Mouse (Mus musculus) kidney, embryonic 14.5 days (tissue): ENCODE measurements around the gene Raet1e. TPM values are rescaled to one million over a fixed set of nuclear protein-coding genes. Genes with fewer than 3 reads are reported as not detected.
"Not testable (repeated sequence)": the region's sequence is repeated elsewhere in the genome, so short reads cannot be mapped to it uniquely, and the experiment has no call there.

Source experiments
- ATAC-seq: fragments of 200-750 bp; cut with Nextera tagmentation; 2 replicates; pipeline ENCODE4 v1.8.0; 2017; ENCODE audit warnings: moderate number of reproducible peaks, mild to moderate bottlenecking, moderate TSS enrichment, moderate library complexity; ENCODE audit not compliant: low FRiP score, low TSS enrichment
- H3K27ac ChIP-seq: fragments of 300-500 bp; sonication (generic); 2 replicates; pipeline ENCODE4 v1.5.1; 2014; ENCODE audit warnings: low read depth, mild to moderate bottlenecking, low read length, moderate library complexity, mixed read lengths
- H3K27me3 ChIP-seq: fragments of 300-500 bp; sonication (generic); 2 replicates; pipeline ENCODE4 v1.6.1; 2014; ENCODE audit warnings: mild to moderate bottlenecking, low read length; ENCODE audit not compliant: control insufficient read depth, insufficient read depth
- H3K36me3 ChIP-seq: fragments of 300-500 bp; sonication (generic); 2 replicates; pipeline ENCODE4 v1.6.1; 2014; ENCODE audit warnings: low read length, mixed read lengths; ENCODE audit not compliant: control insufficient read depth, insufficient read depth
- H3K4me1 ChIP-seq: fragments of 300-500 bp; sonication (generic); 2 replicates; pipeline ENCODE4 v1.6.1; 2014; ENCODE audit warnings: low read length, mixed read lengths; ENCODE audit not compliant: control insufficient read depth, insufficient read depth
- H3K4me2 ChIP-seq: fragments of 300-500 bp; sonication (generic); replicated peaks from 2 replicates; pipeline ENCODE4 v1.6.1; 2014; ENCODE audit warnings: low read depth, mild to moderate bottlenecking, low read length
- H3K4me3 ChIP-seq: fragments of 300-500 bp; sonication (generic); 2 replicates; pipeline ENCODE4 v1.5.1; 2014; ENCODE audit warnings: mild to moderate bottlenecking, low read length
- H3K9ac ChIP-seq: fragments of 300-500 bp; sonication (generic); 2 replicates; pipeline ENCODE4 v1.6.1; 2014; ENCODE audit warnings: low read depth, mild to moderate bottlenecking, low read length, moderate library complexity
- H3K9me3 ChIP-seq: fragments of 300-500 bp; sonication (generic); 2 replicates; pipeline ENCODE4 v1.6.1; 2016; ENCODE audit warnings: low read length; ENCODE audit not compliant: control insufficient read depth
- WGBS: fragments of 180-500 bp; shearing (Covaris S2); extraction: QIAGEN DNeasy Blood & Tissue Kit; methylation state at CpG from one replicate; pipeline ENCODE4 v1.1.7; 2014; 5-methylcytosine and 5-hydroxymethylcytosine counted together
- polyA plus RNA-seq: library from polyadenylated mRNA; unstranded; fragments of >200 nt; fragmentation: Nextera tagmentation; extraction: Ambion mirVana; gene quantifications from 2 replicates; pipeline ENCODE4 v1.2.1, GENCODE M21; 2014

Gene Raet1e
- polyA plus RNA-seq, 1 experiment from 2014 or later = 14.6 TPM

DNA sequence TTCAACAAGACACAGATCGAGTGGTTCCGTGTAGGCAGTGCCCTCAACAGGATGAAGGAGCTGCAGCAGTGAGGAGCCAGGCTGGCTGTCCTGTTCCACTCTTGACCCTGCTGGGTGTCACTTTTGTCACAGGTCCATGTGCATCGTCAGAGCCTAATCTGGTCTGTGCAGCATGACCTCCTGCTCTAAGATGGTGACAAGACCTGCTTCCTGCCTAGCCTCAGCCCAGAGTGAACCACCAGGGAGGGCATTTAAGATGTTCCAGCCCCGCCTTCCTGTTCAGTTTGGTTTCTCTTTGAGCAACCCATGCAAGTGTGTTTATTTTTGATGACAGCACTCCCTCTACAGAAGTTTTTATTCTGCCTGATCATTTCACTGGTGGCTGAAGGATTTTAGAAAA, 187.4 kb downstream of the Raet1e start:
- not testable (repeated sequence) for H3K27ac ChIP-seq, H3K27me3 ChIP-seq, H3K9ac ChIP-seq, H3K4me2 ChIP-seq, ATAC-seq, H3K9me3 ChIP-seq, H3K4me3 ChIP-seq, H3K36me3 ChIP-seq, H3K4me1 ChIP-seq
- WGBS = 64% methylated on average over 4 of the region's 4 CpGs

DNA sequence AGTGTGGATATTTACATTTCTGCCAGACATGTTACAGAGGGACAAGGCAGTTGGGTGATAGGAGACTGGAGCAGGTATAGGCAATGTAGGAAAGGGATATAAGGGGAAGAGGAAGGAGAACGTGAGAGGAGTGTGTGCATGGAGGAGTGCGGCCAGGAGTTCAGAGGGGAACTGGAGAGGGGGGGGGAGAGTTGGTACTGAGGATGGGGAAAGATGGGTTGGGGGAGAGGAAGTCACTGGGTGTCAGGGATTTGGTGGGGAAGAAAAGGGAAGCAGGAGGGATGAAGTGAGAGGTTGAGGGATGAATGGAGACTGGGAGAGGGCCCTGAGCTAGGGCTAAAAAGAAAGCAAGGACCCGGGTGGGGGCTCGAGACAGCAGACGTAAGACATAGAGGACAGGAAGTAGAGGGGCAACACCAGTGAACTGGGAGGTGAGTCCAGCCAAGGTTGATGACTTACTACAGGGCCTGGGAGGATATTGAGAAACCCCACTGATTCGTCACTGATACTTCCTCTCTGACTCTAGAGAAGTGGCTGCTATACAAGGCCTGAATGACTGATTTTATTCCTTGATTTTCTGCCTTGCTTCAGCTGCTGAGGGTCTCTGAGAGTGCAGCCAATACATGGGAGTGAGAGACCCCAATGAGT, 195.3 kb downstream of the Raet1e start:
- not testable (repeated sequence) for H3K4me1 ChIP-seq, H3K4me3 ChIP-seq, H3K36me3 ChIP-seq, H3K9ac ChIP-seq, H3K9me3 ChIP-seq, H3K4me2 ChIP-seq, ATAC-seq, H3K27me3 ChIP-seq, H3K27ac ChIP-seq
- 80% methylated on average over 6 of the region's 6 CpGs for WGBS

DNA sequence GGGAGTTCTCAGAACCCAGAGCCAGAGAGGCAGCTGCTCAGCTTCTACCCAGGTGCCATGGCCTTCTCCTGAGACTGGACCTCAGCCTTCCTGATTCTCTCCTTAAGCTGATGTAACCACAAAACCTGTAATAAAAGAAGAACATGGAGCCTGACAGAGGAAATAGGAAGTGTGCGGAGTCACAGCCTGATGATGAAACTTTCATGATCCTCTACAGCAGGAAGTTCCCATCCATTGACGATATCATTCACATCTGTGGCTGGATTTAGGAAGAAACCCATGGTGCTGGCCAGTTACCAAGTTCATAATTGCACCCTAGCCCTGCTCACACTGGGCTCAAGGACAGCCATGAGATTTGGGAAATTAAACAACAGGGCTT, 195.8 kb downstream of the Raet1e start:
- not testable (repeated sequence) for H3K9ac ChIP-seq, H3K27ac ChIP-seq, H3K27me3 ChIP-seq, H3K36me3 ChIP-seq, H3K4me2 ChIP-seq, H3K4me3 ChIP-seq, H3K4me1 ChIP-seq, ATAC-seq, H3K9me3 ChIP-seq
- WGBS = 77% methylated on average over 2 of the region's 2 CpGs

DNA sequence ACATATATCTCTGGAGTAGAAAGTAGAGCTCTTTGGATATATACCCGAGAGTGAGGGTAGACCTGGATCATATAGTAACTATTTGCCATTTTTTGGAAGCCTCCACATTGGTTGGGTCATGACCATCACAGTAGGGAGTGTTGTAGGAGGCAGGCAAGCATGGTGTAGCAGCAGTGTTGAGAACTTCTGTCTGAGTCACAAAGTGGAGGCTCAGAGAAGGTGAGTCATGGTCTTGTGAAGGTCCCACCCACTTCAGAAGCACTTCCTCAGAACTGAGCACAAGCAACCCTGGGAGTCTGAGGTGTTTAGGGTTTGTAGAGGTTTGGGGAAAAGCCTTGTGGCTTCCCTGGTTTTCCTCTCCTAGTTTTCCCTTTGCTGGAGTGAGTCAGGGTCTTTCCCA, 199.0 kb downstream of the Raet1e start:
- not testable (repeated sequence) for H3K27ac ChIP-seq, H3K36me3 ChIP-seq, ATAC-seq, H3K4me1 ChIP-seq, H3K4me3 ChIP-seq, H3K9ac ChIP-seq, H3K9me3 ChIP-seq, H3K27me3 ChIP-seq, H3K4me2 ChIP-seq
- WGBS = 81% methylated on average over 1 of the region's 1 CpGs

DNA sequence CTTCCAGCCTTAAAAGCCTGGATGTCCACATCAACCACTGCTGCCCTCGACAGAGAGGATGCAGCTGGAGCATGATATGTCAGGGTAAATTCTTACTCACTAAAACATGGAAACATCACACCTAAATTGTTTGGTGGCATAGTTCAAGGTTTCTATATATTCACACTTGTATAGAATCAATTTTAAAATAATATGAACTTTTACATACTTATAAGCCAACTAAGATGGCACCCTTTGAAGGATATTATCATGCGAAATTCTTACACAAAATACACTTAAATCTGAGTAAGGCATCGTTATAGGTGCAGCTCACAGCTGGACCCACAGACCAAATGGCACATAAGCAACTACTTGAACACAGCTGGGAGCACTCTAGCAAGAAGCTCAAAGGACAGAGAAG, 201.9 kb downstream of the Raet1e start, which contains the start of gene Raet1d:
Gene Raet1d, plus strand, starts transcription at position 301 of the 400 bp plus-strand sequence.
- not testable (repeated sequence) for H3K4me1 ChIP-seq, H3K27ac ChIP-seq, H3K4me2 ChIP-seq, H3K36me3 ChIP-seq, H3K27me3 ChIP-seq, H3K9me3 ChIP-seq, ATAC-seq, H3K9ac ChIP-seq, H3K4me3 ChIP-seq
- 75% methylated on average over 3 of the region's 3 CpGs for WGBS

DNA sequence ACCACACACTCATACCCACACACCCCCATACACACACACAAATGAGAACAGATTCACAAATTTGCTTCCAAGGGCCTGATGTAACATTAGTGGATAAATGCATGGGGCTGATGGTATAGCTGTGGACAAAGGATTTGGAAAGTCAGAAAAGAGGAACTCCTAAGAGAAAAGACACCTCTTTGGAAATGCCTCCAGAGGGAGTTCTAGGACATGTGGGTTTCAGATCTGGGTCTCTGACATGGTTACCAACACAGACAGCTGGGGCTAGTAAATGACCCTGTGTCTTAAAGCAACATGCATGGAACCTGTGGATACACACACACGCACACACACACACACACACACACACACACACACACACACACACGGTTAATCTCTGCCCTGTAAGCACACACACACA, 202.6 kb downstream of the Raet1e start:
- WGBS = 58% methylated on average over 2 of the region's 2 CpGs
- not testable (repeated sequence) for H3K9me3 ChIP-seq, H3K9ac ChIP-seq, H3K4me3 ChIP-seq, H3K4me1 ChIP-seq, H3K36me3 ChIP-seq, H3K27ac ChIP-seq, ATAC-seq, H3K27me3 ChIP-seq, H3K4me2 ChIP-seq

DNA sequence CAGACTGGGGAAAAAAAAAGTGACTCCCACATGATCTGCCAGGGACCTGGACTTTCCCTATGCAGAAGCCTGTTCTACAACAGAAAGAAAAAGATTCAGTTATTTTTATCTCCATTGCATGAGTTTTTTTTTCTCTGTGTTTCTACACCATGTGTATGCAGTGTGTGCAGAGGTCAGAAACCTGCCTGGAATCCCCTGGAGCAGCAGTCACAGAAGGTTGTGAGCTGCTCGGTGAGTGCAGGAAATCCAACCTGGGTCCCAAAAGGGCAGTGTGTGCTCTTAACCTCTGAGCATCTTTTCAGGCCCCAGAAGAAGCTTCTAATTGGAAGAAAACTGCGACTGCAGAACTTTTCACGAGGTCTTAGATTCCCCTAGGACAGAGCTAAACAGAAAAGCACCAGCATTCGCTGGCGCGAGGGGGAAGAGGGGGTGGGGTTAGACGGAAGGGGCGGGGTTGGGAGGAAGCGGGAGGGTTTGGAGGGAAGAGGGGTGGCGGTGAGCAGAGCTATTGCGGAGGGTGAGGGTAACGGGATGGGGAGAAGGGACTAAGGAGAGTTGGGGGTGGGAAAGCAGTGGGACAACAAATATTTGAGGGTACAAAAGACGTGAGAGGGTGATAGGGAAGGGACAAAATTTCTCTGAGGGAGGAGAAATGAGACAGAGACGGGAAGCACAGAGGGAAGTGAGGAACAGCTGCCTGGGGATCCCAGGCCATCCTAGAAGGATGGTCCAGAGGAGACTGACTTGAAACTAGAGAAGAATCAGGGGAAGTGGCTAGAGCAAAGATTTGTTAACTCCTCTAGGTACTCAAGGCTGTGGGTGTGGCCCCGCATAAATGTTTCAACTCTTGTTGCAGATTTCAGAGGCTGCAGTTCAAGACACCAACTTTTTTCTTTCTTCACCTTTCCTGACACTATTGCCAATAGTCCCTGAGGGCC, 203.3 kb downstream of the Raet1e start:
- not testable (repeated sequence) for H3K4me1 ChIP-seq, H3K27ac ChIP-seq, H3K9me3 ChIP-seq, H3K27me3 ChIP-seq, H3K36me3 ChIP-seq, H3K4me2 ChIP-seq, H3K9ac ChIP-seq
- WGBS = 2% methylated on average over 8 of the region's 15 CpGs
- ATAC-seq = peak; percentile 87
- H3K4me3 ChIP-seq = peak overlapping the region; percentile 6; the same call in 1 of the 2 replicates

DNA sequence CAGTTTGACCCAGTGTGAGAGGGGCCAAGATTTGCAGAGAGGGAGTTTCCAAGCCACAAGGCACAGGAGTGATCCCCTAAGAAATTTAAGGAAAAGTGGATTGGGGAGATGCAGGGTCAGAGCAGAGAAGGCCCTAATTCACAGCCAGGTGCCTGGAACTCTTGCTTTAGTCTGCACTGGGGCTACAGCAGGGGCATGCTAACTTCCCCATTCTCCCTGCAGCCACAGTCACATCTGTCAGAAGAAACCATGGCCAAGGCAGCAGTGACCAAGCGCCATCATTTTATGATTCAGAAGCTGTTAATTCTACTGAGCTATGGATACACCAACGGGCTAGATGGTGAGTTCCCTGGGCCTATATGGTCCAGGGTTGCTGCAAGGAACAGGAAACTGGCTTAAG, 204.1 kb downstream of the Raet1e start:
- H3K27me3 ChIP-seq, H3K9me3 ChIP-seq, H3K36me3 ChIP-seq, H3K27ac ChIP-seq, H3K4me2 ChIP-seq, H3K4me3 ChIP-seq, H3K9ac ChIP-seq, H3K4me1 ChIP-seq: not testable (repeated sequence)
- 0 out of 2 replicates have a peak, but pooled peaks have one; percentile 12 for ATAC-seq
- 90% methylated on average over 2 of the region's 2 CpGs for WGBS

DNA sequence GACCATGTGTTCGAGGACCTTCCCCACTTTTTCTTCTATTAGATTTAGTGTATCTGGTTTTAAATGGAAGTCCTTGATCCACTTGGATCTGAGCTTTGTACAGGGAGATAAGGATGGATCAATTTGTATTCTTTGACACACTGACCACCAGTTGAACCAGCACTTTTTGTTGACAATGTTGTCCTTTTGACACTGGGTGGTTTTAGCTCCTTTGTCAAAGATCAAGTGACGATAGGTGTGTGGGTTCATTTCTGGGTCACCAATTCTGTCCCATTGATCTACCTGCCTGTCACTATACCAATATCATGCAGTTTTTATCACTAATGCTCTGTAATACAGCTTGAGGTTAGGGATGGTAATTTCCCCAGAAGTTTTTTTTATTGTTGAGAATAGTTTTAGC, 206.5 kb downstream of the Raet1e start:
- H3K4me2 ChIP-seq, H3K4me1 ChIP-seq, H3K36me3 ChIP-seq, ATAC-seq, H3K27me3 ChIP-seq, H3K27ac ChIP-seq, H3K9me3 ChIP-seq, H3K4me3 ChIP-seq, H3K9ac ChIP-seq: not testable (repeated sequence)
- WGBS = 77% methylated on average over 2 of the region's 2 CpGs
